19 mouse cellular contexts compared by ENCODE assay signal in the genomic region with DNA sequence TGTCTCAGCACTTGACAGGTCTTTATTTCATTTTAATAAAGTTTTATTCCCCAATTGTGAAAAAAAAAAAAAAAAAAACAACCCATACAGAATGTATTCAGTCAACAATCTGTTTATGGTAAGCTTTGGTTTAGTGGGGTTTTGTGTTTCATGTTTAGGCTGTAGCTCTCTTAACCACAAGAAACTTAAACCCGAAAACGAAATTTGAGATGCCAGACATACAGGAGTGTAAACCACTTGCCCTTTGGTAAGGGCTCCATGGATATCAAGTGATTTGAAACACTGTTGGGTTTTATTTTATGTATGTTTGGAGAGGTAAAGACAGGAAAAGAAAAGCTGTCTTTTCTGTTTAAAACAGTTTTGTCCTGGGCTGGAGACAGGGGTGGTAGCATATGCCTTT.
"Had no signal": no experiment of that assay in that cellular context is flagged by ENCODE, and none has a peak within 500 bp of the region (broad histone marks: within the 10 kb centered on the region; RNA-seq: fewer than 3 reads in every experiment).

No protein-coding gene starts in this region.

- H3K9me3 ChIP-seq: limb, embryonic 10.5 days; limb, embryonic 13.5 days; liver, embryonic 12.5 days; liver, embryonic 15.5 days; lung, embryonic 15.5 days; megakaryocyte, embryonic 14.5 days; midbrain, embryonic 10.5 days; midbrain, embryonic 13.5 days; stomach, embryonic 15.5 days had no signal

- DNase-seq: kidney, adult 9 months; kidney, postnatal 14 days; layer of hippocampus, adult 9-11 months; liver; lung, adult 18-20 months; lung, postnatal 10 days; lung, postnatal 36 days; thymus, postnatal 25 days had no signal

- H3K27me3 ChIP-seq: limb, embryonic 13.5 days; liver, embryonic 12.5 days; liver, embryonic 15.5 days; lung, embryonic 15.5 days; megakaryocyte, embryonic 14.5 days; midbrain, embryonic 13.5 days; stomach, embryonic 15.5 days had no signal

- H3K9ac ChIP-seq: limb, embryonic 13.5 days; liver, embryonic 12.5 days; liver, embryonic 15.5 days; lung, embryonic 15.5 days; midbrain, embryonic 13.5 days; stomach, embryonic 15.5 days had no signal

- H3K4me3 ChIP-seq: layer of hippocampus, adult 2 months; limb, embryonic 10.5 days; limb, embryonic 13.5 days; liver, embryonic 12.5 days; liver, embryonic 15.5 days; lung, embryonic 15.5 days; megakaryocyte, embryonic 14.5 days; midbrain, embryonic 10.5 days; midbrain, embryonic 13.5 days; stomach, embryonic 15.5 days had no signal

- H3K27ac ChIP-seq: layer of hippocampus, adult 2 months; limb, embryonic 10.5 days; limb, embryonic 13.5 days; liver, embryonic 12.5 days; liver, embryonic 15.5 days; lung, embryonic 15.5 days; midbrain, embryonic 10.5 days; midbrain, embryonic 13.5 days; stomach, embryonic 15.5 days had no signal

- H3K4me2 ChIP-seq: limb, embryonic 13.5 days; liver, embryonic 12.5 days; liver, embryonic 15.5 days; lung, embryonic 15.5 days; midbrain, embryonic 13.5 days; stomach, embryonic 15.5 days had no signal

- H3K4me1 ChIP-seq: limb, embryonic 10.5 days; limb, embryonic 13.5 days; liver, embryonic 12.5 days; liver, embryonic 15.5 days; lung, embryonic 15.5 days; megakaryocyte, embryonic 14.5 days; midbrain, embryonic 10.5 days; midbrain, embryonic 13.5 days; stomach, embryonic 15.5 days had no signal

- ATAC-seq: liver, embryonic 12.5 days; midbrain, embryonic 13.5 days; midbrain, embryonic 16.5 days had no signal
